Mouse (Mus musculus): ENCODE measurements around the gene Gtf2ird2. TPM values are rescaled to one million over a fixed set of nuclear protein-coding genes. Genes with fewer than 3 reads are reported as not detected.

The Gtf2ird2 gene
- total and polyA plus RNA-seq, 3 experiments: 4.5 to 10.8 (median 9.7) TPM

GRCm38 (mm10) chr5:134166642-134167041, 17.2 kb upstream of the Gtf2ird2 start:
- peaks cover 13% of the 10 kb centered on the region for H3K4me1 ChIP-seq (ENCODE audit: insufficient read depth, low read depth, low read length)
- H3K27me3 ChIP-seq (ENCODE audit: insufficient read depth, low read length): no peaks in the 10 kb centered on the region
- no peak overlapping the region for H3K4me3 ChIP-seq (ENCODE audit: low read depth, low read length)
- peaks cover 94% of the 10 kb centered on the region for H3K36me3 ChIP-seq (replicated peaks)
- no peaks in the 10 kb centered on the region for H3K9me3 ChIP-seq (replicated peaks)
- DNase-seq (ENCODE audit: low spot score) (no peak), ATAC-seq (ENCODE audit: extremely low read depth, insufficient number of reproducible peaks, low FRiP score, poor library complexity, severe bottlenecking) (no peak)
- TF ChIP-seq POLR2AphosphoS5 (IDR thresholded peaks at IDR 0.05; ENCODE audit: insufficient replicate concordance, low read depth, low read length) (no peak), GATA1 (IDR thresholded peaks at IDR 0.05; ENCODE audit: borderline replicate concordance, low read length) (no peak), GATA2 (IDR thresholded peaks at IDR 0.05; ENCODE audit: borderline replicate concordance, low read depth, low read length) (no peak), TAL1 (conservative IDR thresholded peaks at IDR 0.05; ENCODE audit: low read depth, low read length) (no peak), CTCF (IDR thresholded peaks at IDR 0.05; ENCODE audit: low read depth, low read length) (no peak)

- no peak for DNase-seq (ENCODE audit: low spot score)
- no peak overlapping the region for H3K4me3 ChIP-seq (ENCODE audit: low read depth, low read length)
- no peak for ATAC-seq (ENCODE audit: extremely low read depth, insufficient number of reproducible peaks, low FRiP score, poor library complexity, severe bottlenecking)
- peaks cover 94% of the 10 kb centered on the region for H3K36me3 ChIP-seq (replicated peaks)
- TF ChIP-seq GATA2 (IDR thresholded peaks at IDR 0.05; ENCODE audit: borderline replicate concordance, low read depth, low read length) (no peak), POLR2AphosphoS5 (IDR thresholded peaks at IDR 0.05; ENCODE audit: insufficient replicate concordance, low read depth, low read length) (no peak), GATA1 (IDR thresholded peaks at IDR 0.05; ENCODE audit: borderline replicate concordance, low read length) (no peak)
- peaks cover 20% of the 10 kb centered on the region for H3K4me1 ChIP-seq (ENCODE audit: insufficient read depth, low read depth, low read length)
- no peaks in the 10 kb centered on the region for H3K9me3 ChIP-seq (replicated peaks)
- H3K27me3 ChIP-seq (ENCODE audit: insufficient read depth, low read length): no peaks in the 10 kb centered on the region
Observed at GRCm38 (mm10) chr5:134168033-134168432, 15.8 kb upstream of the Gtf2ird2 start.

GRCm38 (mm10) chr5:134169231-134169630, 14.6 kb upstream of the Gtf2ird2 start:
- H3K9me3 ChIP-seq (replicated peaks): no peaks in the 10 kb centered on the region
- TF ChIP-seq POLR2AphosphoS5 (IDR thresholded peaks at IDR 0.05; ENCODE audit: insufficient replicate concordance, low read depth, low read length) (no peak), CTCF (IDR thresholded peaks at IDR 0.05; ENCODE audit: low read depth, low read length) (no peak), TAL1 (conservative IDR thresholded peaks at IDR 0.05; ENCODE audit: low read depth, low read length) (no peak), GATA2 (IDR thresholded peaks at IDR 0.05; ENCODE audit: borderline replicate concordance, low read depth, low read length) (no peak), GATA1 (IDR thresholded peaks at IDR 0.05; ENCODE audit: borderline replicate concordance, low read length) (no peak)
- DNase-seq (ENCODE audit: low spot score) (no peak), ATAC-seq (ENCODE audit: extremely low read depth, insufficient number of reproducible peaks, low FRiP score, poor library complexity, severe bottlenecking) (no peak)
- H3K27me3 ChIP-seq (ENCODE audit: insufficient read depth, low read length): no peaks in the 10 kb centered on the region
- H3K36me3 ChIP-seq (replicated peaks): peaks cover 94% of the 10 kb centered on the region
- H3K4me1 ChIP-seq (ENCODE audit: insufficient read depth, low read depth, low read length): peaks cover 31% of the 10 kb centered on the region
- no peak overlapping the region for H3K4me3 ChIP-seq (ENCODE audit: low read depth, low read length)

GRCm38 (mm10) chr5:134170167-134170566, 13.7 kb upstream of the Gtf2ird2 start:
- Histone ChIP-seq H3K4me3 (ENCODE audit: low read depth, low read length) (no peak overlapping the region), H3K36me3 (replicated peaks) (peaks cover 90% of the 10 kb centered on the region), H3K4me1 (ENCODE audit: insufficient read depth, low read depth, low read length) (peaks cover 38% of the 10 kb centered on the region), H3K27me3 (ENCODE audit: insufficient read depth, low read length) (no peaks in the 10 kb centered on the region), H3K9me3 (replicated peaks) (no peaks in the 10 kb centered on the region)
- no peak for ATAC-seq (ENCODE audit: extremely low read depth, insufficient number of reproducible peaks, low FRiP score, poor library complexity, severe bottlenecking)
- TF ChIP-seq TAL1 (conservative IDR thresholded peaks at IDR 0.05; ENCODE audit: low read depth, low read length) (no peak), CTCF (IDR thresholded peaks at IDR 0.05; ENCODE audit: low read depth, low read length) (no peak), GATA2 (IDR thresholded peaks at IDR 0.05; ENCODE audit: borderline replicate concordance, low read depth, low read length) (no peak), POLR2AphosphoS5 (IDR thresholded peaks at IDR 0.05; ENCODE audit: insufficient replicate concordance, low read depth, low read length) (no peak), GATA1 (IDR thresholded peaks at IDR 0.05; ENCODE audit: borderline replicate concordance, low read length) (no peak)
- no peak for DNase-seq (ENCODE audit: low spot score)

GRCm38 (mm10) chr5:134173206-134173605, 10.6 kb upstream of the Gtf2ird2 start:
- no peaks in the 10 kb centered on the region for H3K9me3 ChIP-seq (replicated peaks)
- no peak overlapping the region for H3K4me3 ChIP-seq (ENCODE audit: low read depth, low read length)
- DNase-seq (ENCODE audit: low spot score) (peak; percentile 35), ATAC-seq (ENCODE audit: extremely low read depth, insufficient number of reproducible peaks, low FRiP score, poor library complexity, severe bottlenecking) (0 out of 2 replicates have a peak, but pooled peaks have one; percentile 18)
- TF ChIP-seq TAL1 (conservative IDR thresholded peaks at IDR 0.05; ENCODE audit: low read depth, low read length): no peak
- peak; percentile 76 for TF ChIP-seq CTCF (IDR thresholded peaks at IDR 0.05; ENCODE audit: low read depth, low read length)
- H3K27me3 ChIP-seq (ENCODE audit: insufficient read depth, low read length): no peaks in the 10 kb centered on the region
- peaks cover 43% of the 10 kb centered on the region for H3K4me1 ChIP-seq (ENCODE audit: insufficient read depth, low read depth, low read length)
- peaks cover 60% of the 10 kb centered on the region for H3K36me3 ChIP-seq (replicated peaks)

GRCm38 (mm10) chr5:134175696-134176095, 8.1 kb upstream of the Gtf2ird2 start:
- Histone ChIP-seq H3K4me1 (ENCODE audit: insufficient read depth, low read depth, low read length) (peaks cover 50% of the 10 kb centered on the region), H3K9me3 (replicated peaks) (no peaks in the 10 kb centered on the region), H3K27me3 (ENCODE audit: insufficient read depth, low read length) (no peaks in the 10 kb centered on the region), H3K4me3 (ENCODE audit: low read depth, low read length) (peak overlapping the region; percentile 87), H3K36me3 (replicated peaks) (peaks cover 39% of the 10 kb centered on the region)
- DNase-seq (ENCODE audit: low spot score) (peak; percentile 25), ATAC-seq (ENCODE audit: extremely low read depth, insufficient number of reproducible peaks, low FRiP score, poor library complexity, severe bottlenecking) (0 out of 2 replicates have a peak, but pooled peaks have one; percentile 16)
- no peak for TF ChIP-seq CTCF (IDR thresholded peaks at IDR 0.05; ENCODE audit: low read depth, low read length)
- no peak for TF ChIP-seq POLR2AphosphoS5 (IDR thresholded peaks at IDR 0.05; ENCODE audit: insufficient replicate concordance, low read depth, low read length)
- no peak for TF ChIP-seq GATA2 (IDR thresholded peaks at IDR 0.05; ENCODE audit: borderline replicate concordance, low read depth, low read length)
- no peak for TF ChIP-seq GATA1 (IDR thresholded peaks at IDR 0.05; ENCODE audit: borderline replicate concordance, low read length)
- TF ChIP-seq TAL1 (conservative IDR thresholded peaks at IDR 0.05; ENCODE audit: low read depth, low read length): no peak
